Mouse (Mus musculus) cerebellum, adult 11 months (tissue): ENCODE data around the gene Gmnn.

Source experiments
- DNase-seq: peaks from one replicate; pipeline ENCODE4 v3.0.0; 2022

The Gmnn gene

GRCm38 (mm10) chr13:24760351-24760870 is 1.3 kb downstream of the Gmnn start:
- no peak for DNase-seq

DNA sequence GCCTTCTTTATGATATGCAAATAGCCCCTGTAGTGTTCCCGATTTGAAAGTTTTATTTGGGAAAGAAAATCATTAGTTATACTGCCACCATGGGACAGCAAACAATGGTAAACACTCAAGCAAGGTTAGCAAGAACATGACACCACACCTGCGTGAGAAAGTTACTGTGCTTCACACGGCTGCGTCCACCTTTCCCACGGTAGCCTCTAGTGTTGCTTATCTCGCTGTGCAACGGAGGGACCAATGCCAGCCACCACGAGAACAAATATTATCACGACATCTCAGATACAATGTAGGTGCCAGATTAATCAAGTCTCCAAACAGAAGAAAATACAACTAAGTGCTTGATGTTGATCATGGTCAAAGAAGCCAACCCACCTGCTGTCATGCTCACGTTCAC is 2.3 kb downstream of the Gmnn start:
- DNase-seq = no peak

GRCm38 (mm10) chr13:24757820-24758564 is 3.7 kb downstream of the Gmnn start:
- DNase-seq = no peak

- no peak for DNase-seq
These were observed 5.0 kb downstream of the Gmnn start for GRCm38 (mm10) chr13:24756756-24757155.

DNA sequence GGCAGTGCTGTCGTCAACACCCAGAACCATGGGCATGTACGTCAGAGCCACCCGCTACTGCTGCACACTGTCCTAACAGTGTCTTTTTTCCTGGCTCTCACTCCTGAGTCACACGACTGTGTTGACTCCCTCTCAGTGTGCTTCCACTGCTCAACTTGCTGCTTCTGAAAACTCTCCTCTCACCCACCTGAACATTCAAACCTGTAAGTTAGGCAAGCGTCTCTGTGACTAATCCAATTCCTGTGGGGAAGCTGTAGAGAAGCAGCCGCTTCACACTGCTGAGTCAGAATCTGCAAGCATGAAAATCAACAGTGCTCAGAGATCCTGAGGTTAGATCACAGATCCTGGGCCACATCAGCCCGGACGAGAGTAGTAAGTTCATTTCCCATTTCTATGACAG is 10.3 kb downstream of the Gmnn start:
- DNase-seq = no peak

GRCm38 (mm10) chr13:24750807-24751206 is 10.9 kb downstream of the Gmnn start:
- no peak for DNase-seq

DNA sequence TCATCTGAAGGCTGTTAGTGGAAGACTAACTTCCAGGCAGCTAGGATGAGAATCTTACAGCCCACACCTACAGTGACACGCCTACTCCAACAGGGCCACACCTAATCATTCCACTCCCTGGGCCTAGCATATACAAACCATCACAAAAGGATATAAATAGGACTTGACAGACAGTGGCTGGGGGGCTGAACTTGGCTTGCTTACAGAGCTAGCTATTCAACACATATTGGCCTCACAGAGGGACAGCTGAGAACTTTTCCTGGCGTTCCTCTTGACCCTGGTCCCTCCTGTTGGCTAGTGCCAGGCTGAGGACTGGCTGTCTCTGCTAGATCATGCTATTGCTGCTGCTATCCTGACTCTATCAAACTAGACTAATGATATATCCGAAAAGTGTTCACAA is 13.9 kb downstream of the Gmnn start:
- no peak for DNase-seq

- DNase-seq = no peak
These were observed 20.7 kb downstream of the Gmnn start, which contains the start of gene Armh2 for GRCm38 (mm10) chr13:24741028-24741427. Gene Armh2 (plus strand): TSS chr13:24741232.

DNA sequence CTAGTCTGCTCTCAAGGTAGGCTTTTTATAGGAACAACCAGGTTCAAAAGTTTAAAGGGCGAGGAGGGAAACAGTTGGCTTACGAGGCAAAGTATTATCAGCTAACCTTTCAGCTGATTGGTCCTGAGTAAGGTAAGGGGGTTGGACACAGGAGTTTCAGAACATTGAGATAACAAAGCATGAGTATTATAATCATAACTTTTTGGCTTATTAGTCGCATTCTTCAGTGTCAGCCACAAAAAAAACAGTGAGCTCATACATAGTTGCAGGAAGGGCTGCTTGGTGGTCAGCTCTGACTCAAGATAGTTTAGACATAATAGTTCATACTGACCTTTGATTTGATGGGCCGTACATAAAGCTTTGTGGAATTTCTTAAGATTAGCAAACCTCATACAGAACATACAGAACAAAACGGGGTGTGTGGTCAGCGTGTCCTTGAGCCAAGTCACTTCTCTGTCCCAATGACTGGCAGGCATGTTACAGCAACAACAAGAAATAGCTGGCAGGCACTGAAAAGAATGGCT is 26.1 kb downstream of the Gmnn start:
- DNase-seq = no peak

DNA sequence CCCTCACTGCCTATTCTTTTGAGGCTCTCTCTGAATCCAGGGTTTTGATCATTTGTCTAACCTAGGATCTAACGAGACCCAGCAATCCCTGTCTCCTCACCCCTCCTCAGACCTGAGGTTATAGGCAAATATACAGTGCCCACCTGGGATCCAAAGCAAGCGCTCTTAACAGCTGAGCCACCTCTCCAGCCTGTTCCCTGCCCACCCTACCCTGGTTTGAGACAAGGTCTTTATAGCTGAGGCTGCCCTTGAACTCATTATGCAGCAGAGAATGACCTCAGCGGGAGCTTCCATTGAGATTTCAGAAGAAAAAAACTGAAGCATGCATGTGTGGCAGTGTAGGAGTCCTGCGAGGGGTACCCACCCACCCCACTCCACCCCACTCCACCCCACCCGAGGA is 27.2 kb downstream of the Gmnn start:
- DNase-seq = no peak

DNA sequence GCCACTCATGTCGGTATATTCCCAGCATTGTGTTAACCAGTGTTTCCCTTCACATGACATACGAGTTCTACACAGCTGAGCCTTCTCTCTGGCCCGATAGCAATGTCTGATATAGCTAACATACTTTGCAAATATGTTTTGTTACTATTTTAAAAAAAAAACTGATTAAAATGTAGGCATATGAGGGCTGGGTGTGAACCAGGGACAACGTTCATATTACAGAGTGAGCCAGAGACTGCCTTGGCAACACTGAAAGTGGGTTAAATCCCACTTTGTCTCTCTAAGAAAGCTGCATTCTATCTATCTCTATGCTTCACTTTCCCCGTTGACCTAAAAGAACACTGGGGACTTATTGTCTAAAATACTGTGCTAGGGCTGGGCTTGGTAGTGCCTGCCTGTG is 32.6 kb downstream of the Gmnn start:
- no peak for DNase-seq

DNA sequence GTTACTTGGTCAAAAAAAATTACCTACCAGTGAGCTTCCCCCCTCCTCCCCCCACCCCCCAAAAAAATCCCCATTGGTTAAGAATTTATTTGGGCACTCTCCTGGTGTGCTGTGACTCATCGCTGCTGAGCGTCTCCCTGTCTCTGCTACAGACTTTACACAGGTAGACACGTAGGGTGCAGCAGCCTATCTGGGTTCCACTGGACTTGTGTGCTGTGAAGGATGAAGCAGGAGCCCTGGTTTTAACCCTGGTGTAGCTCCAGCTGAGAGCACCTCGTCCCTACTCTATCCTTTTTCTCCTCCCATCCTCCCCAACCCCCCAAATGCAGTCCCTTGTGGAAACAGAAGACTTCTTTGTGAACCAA is 37.3 kb downstream of the Gmnn start:
- DNase-seq = no peak

GRCm38 (mm10) chr13:24723699-24724394 is 37.9 kb downstream of the Gmnn start:
- no peak for DNase-seq

DNA sequence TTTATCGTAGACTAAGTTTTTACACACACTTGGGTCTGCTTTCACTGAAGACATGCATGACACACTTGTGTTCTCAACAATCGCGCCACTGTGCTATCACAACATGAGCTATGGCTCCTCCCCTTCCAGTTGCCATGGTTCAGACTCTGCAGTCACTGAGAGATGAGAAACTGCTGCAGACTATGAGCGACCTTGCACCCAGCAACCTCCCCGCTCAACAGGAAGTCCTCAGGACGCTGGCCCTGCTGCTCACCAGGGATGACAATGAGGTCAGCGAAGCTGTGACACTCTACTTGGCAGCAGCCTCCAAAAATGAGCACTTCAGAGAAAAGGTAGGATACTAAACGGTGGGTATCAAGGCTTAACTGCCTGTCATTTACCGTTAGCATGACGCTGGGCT is 40.2 kb downstream of the Gmnn start:
- no peak for DNase-seq

DNA sequence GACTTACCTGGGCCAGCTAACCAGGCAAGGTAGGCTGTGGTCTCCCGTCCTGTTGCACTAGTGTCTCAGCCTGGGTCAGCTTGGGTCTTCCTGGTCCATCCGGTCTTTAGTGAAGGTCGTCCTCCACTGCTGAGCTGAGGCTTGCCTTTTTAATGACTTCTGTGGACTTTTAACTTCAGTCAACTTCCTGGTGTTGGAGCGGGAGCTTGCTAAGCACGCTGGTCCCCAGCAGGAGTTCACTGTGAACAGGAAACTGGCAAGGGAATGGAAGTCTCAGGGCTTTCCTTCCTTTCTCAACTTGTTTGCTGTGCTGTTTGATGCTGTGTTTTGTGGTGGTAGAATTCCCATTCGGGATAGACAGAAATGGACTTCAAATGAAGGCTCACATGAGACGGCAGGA is 44.0 kb downstream of the Gmnn start:
- DNase-seq = no peak

- DNase-seq = no peak
These were observed 45.3 kb downstream of the Gmnn start for GRCm38 (mm10) chr13:24716441-24716840.

- DNase-seq = no peak
These were observed 46.1 kb downstream of the Gmnn start for GRCm38 (mm10) chr13:24715601-24716000.

DNA sequence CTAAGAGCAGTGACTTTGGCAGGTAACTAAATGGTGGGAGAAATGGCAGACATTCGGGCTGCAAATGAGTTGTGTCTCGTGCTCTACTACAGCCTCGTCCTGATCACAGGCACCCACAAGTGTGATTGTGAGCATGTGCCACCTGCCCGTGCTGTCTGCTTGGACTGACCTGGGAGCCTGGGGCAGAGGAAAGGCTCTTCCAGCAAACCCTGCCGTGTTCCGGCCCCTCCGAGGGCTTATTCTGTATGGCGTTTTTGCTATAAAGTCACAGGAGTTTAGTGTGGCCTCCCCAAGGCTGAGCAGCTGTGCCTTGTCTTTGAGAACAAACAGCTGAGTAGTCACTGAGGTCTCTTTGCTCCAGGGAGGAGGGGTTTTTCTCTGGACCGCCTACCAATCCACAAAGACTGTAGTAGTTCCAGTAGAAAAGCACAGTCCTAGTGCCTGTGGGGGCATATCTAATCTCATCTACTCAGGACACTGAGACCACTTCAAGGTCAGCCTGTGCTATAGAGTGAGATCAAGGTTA is 47.3 kb downstream of the Gmnn start:
- no peak for DNase-seq

GRCm38 (mm10) chr13:24713434-24714000 is 48.2 kb downstream of the Gmnn start:
- DNase-seq = peak; percentile 81

GRCm38 (mm10) chr13:24712581-24713130 is 49.1 kb downstream of the Gmnn start:
- no peak for DNase-seq

- DNase-seq = no peak
These were observed 50.8 kb downstream of the Gmnn start for GRCm38 (mm10) chr13:24710968-24711367.

- no peak for DNase-seq
These were observed 51.9 kb downstream of the Gmnn start for GRCm38 (mm10) chr13:24709656-24710396.
